Mouse (Mus musculus): ENCODE measurements around the gene Gm45140. TPM values are rescaled to one million over a fixed set of nuclear protein-coding genes. Genes with fewer than 3 reads are reported as not detected.

Gene Gm45140
- polyA plus RNA-seq, 1 experiment from 2014 or later = 0.94 TPM

DNA sequence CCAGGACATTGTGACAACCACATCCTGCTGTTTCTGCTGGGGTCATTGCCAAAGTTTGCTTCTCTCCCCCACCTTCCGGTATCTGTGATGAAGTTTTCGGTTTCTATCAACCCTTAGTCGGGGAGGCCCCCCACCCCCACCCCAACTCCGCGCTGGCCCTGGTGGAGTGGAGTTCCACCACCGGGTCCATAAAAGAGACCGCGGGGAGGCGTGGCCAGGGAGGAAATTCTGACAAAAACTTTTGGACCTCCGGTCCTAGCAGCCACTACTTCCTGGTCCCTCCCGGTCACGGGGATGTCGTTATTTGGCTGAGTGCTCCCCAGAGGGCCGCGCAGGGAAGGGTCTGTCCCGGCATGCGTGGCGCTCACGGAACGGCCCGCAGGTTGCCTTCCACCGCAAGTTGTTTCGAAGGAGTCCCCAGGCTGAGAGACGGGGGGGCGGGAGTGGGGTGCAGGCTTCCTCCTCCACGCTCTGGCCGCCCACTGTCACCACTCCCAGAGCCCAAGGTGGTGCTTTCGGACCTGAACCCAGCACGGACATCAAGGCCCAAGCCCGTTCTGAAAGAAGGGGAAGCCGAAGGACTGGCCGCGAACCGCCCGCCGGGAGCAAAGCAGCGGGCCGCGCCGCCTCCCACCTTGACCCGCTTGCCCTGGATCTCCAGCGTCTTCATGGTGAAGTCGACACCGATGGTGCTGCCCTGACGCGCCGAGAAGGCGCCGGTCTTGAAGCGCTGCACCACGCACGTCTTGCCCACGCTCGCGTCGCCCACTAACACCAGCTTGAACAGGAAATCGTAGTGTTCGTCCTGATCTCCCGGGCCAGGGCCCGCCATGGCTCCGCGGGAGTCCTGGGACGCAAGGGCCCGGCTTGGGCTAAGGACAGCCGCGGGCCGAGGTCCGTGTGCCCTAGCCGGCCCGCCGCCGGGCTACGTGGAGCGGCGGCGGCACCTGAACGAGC is 24.6 kb downstream of the Gm45140 start:
- Histone ChIP-seq H3K27me3 (replicated peaks; ENCODE audit: insufficient read depth, low read length) (no peaks in the 10 kb centered on the region), H3K4me1 (ENCODE audit: insufficient read depth, low read depth, low read length) (peaks cover 6% of the 10 kb centered on the region; the same call in 1 of the 2 replicates), H3K4me3 (ENCODE audit: low read depth, low read length) (peak overlapping the region; percentile 73), H3K9me3 (ENCODE audit: low read length) (no peaks in the 10 kb centered on the region), H3K27ac (ENCODE audit: low read length) (peak overlapping the region; percentile 95), H3K4me2 (replicated peaks; ENCODE audit: low read depth, low read length) (peak overlapping the region; percentile 80), H3K36me3 (ENCODE audit: insufficient read depth, low read length) (no peaks in the 10 kb centered on the region), H3K9ac (replicated peaks; ENCODE audit: low read depth) (peak overlapping the region; percentile 73)
- WGBS = under 1% methylated on average over 61 of the region's 77 CpGs
- ATAC-seq (peak; percentile 3), DNase-seq (ENCODE audit: low spot score) (peak; percentile 81)
- TF ChIP-seq CTCF (IDR thresholded peaks at IDR 0.05) = no peak
- 0 out of 2 replicates have a peak, but pooled peaks have one; percentile 15 for TF ChIP-seq EP300 (IDR thresholded peaks at IDR 0.05)

DNA sequence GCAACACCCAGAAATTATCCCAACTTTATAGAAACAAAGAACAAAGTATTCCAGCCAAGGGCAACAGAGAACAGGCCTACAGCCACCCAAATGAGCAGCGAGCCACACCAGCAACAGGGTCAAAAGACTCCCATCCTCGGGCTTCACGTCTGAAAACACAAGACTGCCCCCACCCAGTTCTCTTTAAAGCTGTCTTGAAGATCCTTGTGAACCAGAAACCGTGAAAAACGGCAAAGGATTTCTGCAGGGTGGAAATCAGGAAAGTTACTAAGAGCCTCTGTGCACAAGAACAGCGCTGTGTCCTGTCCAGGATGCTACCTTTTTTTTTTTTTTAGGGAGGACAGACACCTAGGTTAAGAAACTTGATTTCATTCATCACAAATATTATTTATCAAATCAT is 25.3 kb downstream of the Gm45140 start:
- Histone ChIP-seq H3K4me2 (replicated peaks; ENCODE audit: low read depth, low read length) (peak overlapping the region; percentile 80), H3K9me3 (ENCODE audit: low read length) (no peaks in the 10 kb centered on the region), H3K9ac (replicated peaks; ENCODE audit: low read depth) (no peak overlapping the region; the same call in 1 of the 2 replicates), H3K4me3 (ENCODE audit: low read depth, low read length) (peak overlapping the region; percentile 73), H3K27ac (ENCODE audit: low read length) (no peak overlapping the region), H3K4me1 (ENCODE audit: insufficient read depth, low read depth, low read length) (peaks cover 6% of the 10 kb centered on the region; the same call in 1 of the 2 replicates), H3K27me3 (replicated peaks; ENCODE audit: insufficient read depth, low read length) (no peaks in the 10 kb centered on the region), H3K36me3 (ENCODE audit: insufficient read depth, low read length) (no peaks in the 10 kb centered on the region)
- ATAC-seq (no peak), DNase-seq (ENCODE audit: low spot score) (no peak)
- TF ChIP-seq CTCF (IDR thresholded peaks at IDR 0.05) (no peak), EP300 (IDR thresholded peaks at IDR 0.05) (no peak)
- WGBS = 15% methylated on average over 6 of the region's 6 CpGs

DNA sequence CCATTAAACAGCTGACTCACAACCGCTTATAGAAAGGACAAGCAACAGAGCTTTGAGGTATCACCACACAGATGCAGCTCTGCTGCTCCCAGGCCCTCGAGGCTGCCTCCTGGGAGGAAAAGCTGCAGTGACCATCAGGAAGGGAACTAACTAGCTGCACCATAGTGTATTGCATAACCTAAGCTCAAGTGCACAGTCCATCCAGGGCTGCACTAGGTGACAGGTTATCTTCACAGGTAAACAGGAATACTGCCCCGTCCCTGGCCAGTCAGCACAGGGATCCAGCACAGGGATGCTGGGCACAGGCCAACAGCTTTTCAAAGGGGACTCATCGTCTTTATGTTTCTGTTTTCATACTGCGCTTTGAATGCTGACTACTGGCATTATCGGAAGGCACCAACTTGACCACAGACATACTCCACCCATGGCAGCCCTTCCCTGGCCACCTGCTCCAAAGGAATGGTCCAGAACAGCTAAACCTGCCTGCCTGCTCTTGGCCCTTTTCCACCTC is 25.9 kb downstream of the Gm45140 start:
- no peak for TF ChIP-seq EP300 (IDR thresholded peaks at IDR 0.05)
- TF ChIP-seq CTCF (IDR thresholded peaks at IDR 0.05) = no peak
- DNase-seq (ENCODE audit: low spot score) = no peak

DNA sequence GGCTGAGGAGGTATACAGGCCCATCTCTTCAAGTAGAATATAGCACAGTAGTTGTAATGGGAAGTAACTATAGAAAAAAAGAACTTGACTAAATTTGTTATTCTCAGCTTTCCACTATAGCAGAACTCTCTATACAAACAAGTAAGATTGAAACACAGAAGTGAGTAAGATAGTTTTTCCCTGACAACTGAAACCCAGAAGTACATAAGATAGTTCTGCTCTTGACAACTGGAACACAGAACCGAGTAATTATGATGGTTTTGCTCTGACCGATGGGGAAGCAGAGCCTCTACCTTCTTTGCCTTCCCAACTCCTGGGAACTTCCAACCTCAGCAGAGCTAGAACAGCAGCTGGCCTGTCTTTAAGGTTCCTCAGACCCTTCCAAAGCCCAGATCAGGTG is 26.5 kb downstream of the Gm45140 start:
- no peaks in the 10 kb centered on the region for H3K9me3 ChIP-seq (ENCODE audit: low read length)
- TF ChIP-seq EP300 (IDR thresholded peaks at IDR 0.05) (no peak), CTCF (IDR thresholded peaks at IDR 0.05) (no peak)
- no peak overlapping the region for H3K4me3 ChIP-seq (ENCODE audit: low read depth, low read length)
- 79% methylated on average over 2 of the region's 2 CpGs for WGBS
- H3K4me1 ChIP-seq (ENCODE audit: insufficient read depth, low read depth, low read length) = peaks cover 6% of the 10 kb centered on the region; the same call in 1 of the 2 replicates
- no peak overlapping the region for H3K4me2 ChIP-seq (replicated peaks; ENCODE audit: low read depth, low read length)
- H3K36me3 ChIP-seq (ENCODE audit: insufficient read depth, low read length) = no peaks in the 10 kb centered on the region
- no peak for ATAC-seq
- H3K27ac ChIP-seq (ENCODE audit: low read length) = no peak overlapping the region
- H3K27me3 ChIP-seq (replicated peaks; ENCODE audit: insufficient read depth, low read length) = no peaks in the 10 kb centered on the region
- peak; percentile 13 for DNase-seq (ENCODE audit: low spot score)
- no peak overlapping the region for H3K9ac ChIP-seq (replicated peaks; ENCODE audit: low read depth)

More for the DNA sequence above, 25.9 kb downstream of the Gm45140 start:
- H3K9me3 ChIP-seq (ENCODE audit: low read length) = no peaks in the 10 kb centered on the region
- H3K4me2 ChIP-seq (replicated peaks; ENCODE audit: low read depth, low read length) = peak overlapping the region; percentile 80; the same call in 1 of the 2 replicates
- H3K4me1 ChIP-seq (ENCODE audit: insufficient read depth, low read depth, low read length) = peaks cover 6% of the 10 kb centered on the region; the same call in 1 of the 2 replicates
- H3K4me3 ChIP-seq (ENCODE audit: low read depth, low read length) = 0 out of 2 replicates have a peak overlapping the region, but pooled peaks have one; percentile 73
- H3K27ac ChIP-seq (ENCODE audit: low read length) = no peak overlapping the region
- no peaks in the 10 kb centered on the region for H3K36me3 ChIP-seq (ENCODE audit: insufficient read depth, low read length)
- WGBS = 70% methylated on average over 6 of the region's 6 CpGs
- ATAC-seq = no peak
- no peaks in the 10 kb centered on the region for H3K27me3 ChIP-seq (replicated peaks; ENCODE audit: insufficient read depth, low read length)
- no peak overlapping the region for H3K9ac ChIP-seq (replicated peaks; ENCODE audit: low read depth)

DNA sequence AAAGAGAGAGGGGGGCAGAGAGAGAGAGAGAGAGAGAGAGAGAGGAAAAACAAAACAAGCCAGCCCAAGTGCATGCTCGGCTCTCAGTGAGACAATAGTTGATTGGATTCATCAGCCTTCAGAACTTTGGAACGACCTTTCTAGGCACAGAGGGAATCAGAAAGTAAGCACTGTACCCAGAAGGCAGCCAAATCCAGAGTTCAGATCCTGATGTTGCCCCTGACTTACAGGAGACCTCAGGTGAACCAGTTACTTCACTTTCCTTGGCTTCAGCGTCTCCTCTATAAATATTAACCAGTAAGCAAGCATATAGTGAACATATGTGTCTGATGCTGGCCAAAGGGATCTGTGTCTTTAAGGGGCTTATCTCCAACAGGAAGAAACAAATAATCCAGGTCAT is 27.1 kb downstream of the Gm45140 start:
- Histone ChIP-seq H3K4me3 (ENCODE audit: low read depth, low read length) (no peak overlapping the region), H3K9ac (replicated peaks; ENCODE audit: low read depth) (no peak overlapping the region), H3K4me1 (ENCODE audit: insufficient read depth, low read depth, low read length) (peaks cover 6% of the 10 kb centered on the region; the same call in 1 of the 2 replicates), H3K9me3 (ENCODE audit: low read length) (no peaks in the 10 kb centered on the region), H3K36me3 (ENCODE audit: insufficient read depth, low read length) (no peaks in the 10 kb centered on the region), H3K4me2 (replicated peaks; ENCODE audit: low read depth, low read length) (no peak overlapping the region), H3K27me3 (replicated peaks; ENCODE audit: insufficient read depth, low read length) (no peaks in the 10 kb centered on the region), H3K27ac (ENCODE audit: low read length) (no peak overlapping the region)
- ATAC-seq (no peak), DNase-seq (ENCODE audit: low spot score) (no peak)
- no peak for TF ChIP-seq EP300 (IDR thresholded peaks at IDR 0.05)
- TF ChIP-seq CTCF (IDR thresholded peaks at IDR 0.05) = no peak
- 81% methylated on average over 3 of the region's 3 CpGs for WGBS

DNA sequence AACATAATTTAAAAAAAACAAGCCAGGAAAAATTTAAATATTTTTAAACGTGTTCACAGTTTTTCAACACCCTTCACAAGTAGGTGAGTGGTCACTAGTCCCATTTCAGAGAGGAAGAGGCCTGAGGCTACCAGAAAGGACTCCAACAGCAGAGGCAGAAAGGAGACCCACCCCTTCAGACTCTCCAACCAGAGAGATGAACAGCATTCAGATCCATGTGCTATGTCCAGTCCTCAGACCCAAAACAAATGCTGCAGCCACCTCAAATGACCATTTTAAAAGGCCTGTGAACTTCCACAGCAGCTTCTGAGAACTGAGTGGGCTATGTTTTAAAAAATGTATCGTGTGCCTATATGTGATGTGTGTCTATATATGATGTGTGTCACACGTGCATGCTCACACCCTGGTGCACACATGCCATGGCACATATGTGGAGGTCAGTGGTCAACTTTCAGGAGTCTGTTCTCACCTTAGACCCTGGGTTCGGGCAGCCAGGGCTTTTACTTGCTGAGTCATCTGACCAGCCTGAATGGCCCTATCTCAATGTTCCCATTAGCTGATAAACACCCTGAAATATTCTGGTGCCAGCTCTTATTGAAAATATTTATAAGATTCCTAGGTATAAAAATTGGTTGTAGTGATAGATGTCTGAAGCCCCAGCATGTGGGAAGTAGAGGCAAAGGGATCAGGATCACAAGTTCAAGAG is 27.7 kb downstream of the Gm45140 start:
- Histone ChIP-seq H3K27ac (ENCODE audit: low read length) (no peak overlapping the region), H3K9ac (replicated peaks; ENCODE audit: low read depth) (no peak overlapping the region), H3K36me3 (ENCODE audit: insufficient read depth, low read length) (no peaks in the 10 kb centered on the region), H3K4me3 (ENCODE audit: low read depth, low read length) (no peak overlapping the region), H3K27me3 (replicated peaks; ENCODE audit: insufficient read depth, low read length) (no peaks in the 10 kb centered on the region), H3K9me3 (ENCODE audit: low read length) (no peaks in the 10 kb centered on the region), H3K4me1 (ENCODE audit: insufficient read depth, low read depth, low read length) (peaks cover 6% of the 10 kb centered on the region; the same call in 1 of the 2 replicates), H3K4me2 (replicated peaks; ENCODE audit: low read depth, low read length) (no peak overlapping the region)
- DNase-seq (ENCODE audit: low spot score) (no peak), ATAC-seq (no peak)
- WGBS = 76% methylated on average over 4 of the region's 4 CpGs
- TF ChIP-seq EP300 (IDR thresholded peaks at IDR 0.05) (no peak), CTCF (IDR thresholded peaks at IDR 0.05) (no peak)
